Mouse (Mus musculus) embryonic fibroblast, embryonic 13.5 days (primary cell): ENCODE measurements around the gene Lamtor2.

Experiments
- CTCF ChIP-seq: IDR thresholded peaks from 2 replicates; pipeline ENCODE4 v1.5.1; 2011; ENCODE audit warnings: mild to moderate bottlenecking, control low read depth, low read length, moderate library complexity, borderline replicate concordance; ENCODE audit not compliant: insufficient read depth
- POLR2A ChIP-seq: IDR thresholded peaks from 2 replicates; pipeline ENCODE4 v1.6.1; 2011; ENCODE audit warnings: low read depth, mild to moderate bottlenecking, control low read depth, low read length, moderate library complexity

DNA sequence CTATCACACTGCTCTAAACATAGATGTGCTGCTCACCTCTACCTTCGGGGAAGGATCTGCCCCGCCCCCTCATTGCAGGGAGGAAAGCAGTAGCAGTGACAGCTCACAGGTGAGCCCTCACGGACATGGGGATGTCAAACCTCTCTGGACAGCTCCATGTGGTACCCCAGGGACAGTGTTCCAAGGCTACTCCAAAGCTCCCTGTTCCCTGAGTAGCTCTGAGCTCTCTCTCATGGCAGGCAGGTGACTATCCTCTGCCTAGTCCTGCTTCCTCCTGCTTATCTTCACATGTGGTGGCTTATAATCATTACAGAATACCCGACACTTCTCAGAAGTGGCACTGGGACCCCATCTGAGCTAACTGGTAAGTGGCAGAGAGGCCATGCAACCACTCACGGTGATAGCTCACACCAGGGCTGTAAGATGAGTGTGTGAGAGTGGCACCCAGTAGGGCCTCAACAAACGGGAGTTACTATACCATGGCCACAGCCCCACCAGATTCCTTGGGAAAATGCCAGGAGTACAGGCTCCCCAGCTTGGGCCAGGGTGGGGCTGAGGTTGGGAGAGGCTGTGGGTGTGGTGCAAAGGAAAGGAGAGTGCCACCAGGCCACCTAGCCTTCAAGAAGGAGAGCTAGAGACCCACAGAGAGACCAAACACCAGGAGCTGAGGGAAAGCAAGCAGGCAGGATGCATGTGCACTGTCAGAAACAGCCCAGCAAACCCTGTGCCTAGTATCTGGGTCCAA lies 6.0 kb downstream of the Lamtor2 start:
- TF ChIP-seq CTCF (no peak), POLR2A (no peak)
